Mouse (Mus musculus) bone marrow macrophage, adult 2 months (primary cell): ENCODE results near the gene Telo2. TPM values are rescaled to one million over a fixed set of nuclear protein-coding genes. Genes with fewer than 3 reads are reported as not detected.

Experiments
- H3K27ac ChIP-seq: 2 replicates; pipeline ENCODE4 v1.5.1; 2012; ENCODE audit warnings: low read depth, low read length; ENCODE audit not compliant: insufficient read depth
- H3K4me1 ChIP-seq: 2 replicates; pipeline ENCODE4 v1.6.1; 2012; ENCODE audit warnings: low read length; ENCODE audit not compliant: control insufficient read depth, insufficient read depth
- H3K4me3 ChIP-seq: 2 replicates; pipeline ENCODE4 v1.5.1; 2012; ENCODE audit warnings: mild to moderate bottlenecking, low read length, moderate library complexity; ENCODE audit not compliant: insufficient read depth
- CTCF ChIP-seq: IDR thresholded peaks from 2 replicates; pipeline ENCODE4 v1.5.1; 2012; ENCODE audit warnings: low read depth, mild to moderate bottlenecking, low read length, moderate library complexity
- POLR2A ChIP-seq: IDR thresholded peaks from 2 replicates; pipeline ENCODE4 v1.6.1; 2012; ENCODE audit warnings: mild to moderate bottlenecking, low read depth, low read length, borderline replicate concordance
- polyA plus RNA-seq: library from polyadenylated mRNA; stranded (reverse); fragments of >200 nt; gene quantifications from 2 replicates; pipeline ENCODE4 v1.2.4, GENCODE M21; 2012; ENCODE audit not compliant: missing spikeins, insufficient read depth, insufficient read length

Telo2 gene
- polyA plus RNA-seq, 1 experiment = 8.3 TPM

GRCm38 (mm10) chr17:25082081-25082847 is 33.5 kb downstream of the Telo2 start:
- Histone ChIP-seq H3K4me3 (no peak overlapping the region), H3K27ac (no peak overlapping the region), H3K4me1 (peaks cover 27% of the 10 kb centered on the region)
- TF ChIP-seq CTCF = no peak
- TF ChIP-seq POLR2A = no peak

GRCm38 (mm10) chr17:25080960-25081381 is 34.8 kb downstream of the Telo2 start:
- H3K4me1 ChIP-seq = peaks cover 27% of the 10 kb centered on the region
- TF ChIP-seq CTCF = no peak
- TF ChIP-seq POLR2A = no peak
- 0 out of 2 replicates have a peak overlapping the region, but pooled peaks have one; percentile 12 for H3K27ac ChIP-seq
- H3K4me3 ChIP-seq = no peak overlapping the region

- TF ChIP-seq CTCF = no peak
- TF ChIP-seq POLR2A = no peak
- Histone ChIP-seq H3K4me3 (no peak overlapping the region), H3K4me1 (peaks cover 27% of the 10 kb centered on the region), H3K27ac (no peak overlapping the region)
Measured at GRCm38 (mm10) chr17:25080210-25080609, 35.6 kb downstream of the Telo2 start.

- H3K4me3 ChIP-seq = peak overlapping the region; percentile 14; the same call in 1 of the 2 replicates
- peaks cover 36% of the 10 kb centered on the region for H3K4me1 ChIP-seq
- peak overlapping the region; percentile 41; the same call in 1 of the 2 replicates for H3K27ac ChIP-seq
- TF ChIP-seq CTCF (no peak), POLR2A (no peak)
Measured at GRCm38 (mm10) chr17:25077771-25078372, 37.9 kb downstream of the Telo2 start.

GRCm38 (mm10) chr17:25076906-25077305 is 38.9 kb downstream of the Telo2 start:
- peaks cover 46% of the 10 kb centered on the region for H3K4me1 ChIP-seq
- TF ChIP-seq POLR2A (no peak), CTCF (no peak)
- no peak overlapping the region for H3K27ac ChIP-seq
- no peak overlapping the region for H3K4me3 ChIP-seq

- H3K4me3 ChIP-seq = no peak overlapping the region
- H3K4me1 ChIP-seq = peaks cover 40% of the 10 kb centered on the region
- H3K27ac ChIP-seq = no peak overlapping the region
- TF ChIP-seq CTCF = no peak
Measured at GRCm38 (mm10) chr17:25068690-25069089, 47.1 kb downstream of the Telo2 start.

- TF ChIP-seq POLR2A = no peak
- no peak for TF ChIP-seq CTCF
- H3K4me3 ChIP-seq = no peak overlapping the region
- peaks cover 33% of the 10 kb centered on the region for H3K4me1 ChIP-seq
- no peak overlapping the region for H3K27ac ChIP-seq
Measured at GRCm38 (mm10) chr17:25067442-25067851, 48.3 kb downstream of the Telo2 start.

- peaks cover 24% of the 10 kb centered on the region for H3K4me1 ChIP-seq
Measured at GRCm38 (mm10) chr17:25066595-25066994, 49.2 kb downstream of the Telo2 start.

GRCm38 (mm10) chr17:25065189-25065588 is 50.6 kb downstream of the Telo2 start:
- Histone ChIP-seq H3K27ac (no peak overlapping the region), H3K4me3 (no peak overlapping the region), H3K4me1 (peaks cover 15% of the 10 kb centered on the region)
- TF ChIP-seq POLR2A = no peak
- no peak for TF ChIP-seq CTCF

More at GRCm38 (mm10) chr17:25066595-25066994, 49.2 kb downstream of the Telo2 start:
- Histone ChIP-seq H3K4me3 (no peak overlapping the region), H3K27ac (no peak overlapping the region)
- TF ChIP-seq CTCF (no peak), POLR2A (no peak)

- Histone ChIP-seq H3K4me1 (peaks cover 15% of the 10 kb centered on the region), H3K27ac (no peak overlapping the region), H3K4me3 (no peak overlapping the region)
- TF ChIP-seq CTCF (no peak), POLR2A (no peak)
Measured at GRCm38 (mm10) chr17:25064351-25064750, 51.4 kb downstream of the Telo2 start.
